Mouse (Mus musculus) stomach, embryonic 15.5 days (tissue): ENCODE measurements around the gene Rgs16. TPM values are rescaled to one million over a fixed set of nuclear protein-coding genes. Genes with fewer than 3 reads are reported as not detected.
"Not testable (repeated sequence)": the region's sequence is repeated elsewhere in the genome, so short reads cannot be mapped to it uniquely, and the experiment has no call there.

Source experiments
- ATAC-seq: fragments of 200-750 bp; cut with Nextera tagmentation; 2 replicates; pipeline ENCODE4 v1.8.0; 2017; ENCODE audit warnings: low read depth, moderate number of reproducible peaks, moderate TSS enrichment; ENCODE audit not compliant: insufficient read depth, low FRiP score
- H3K27ac ChIP-seq: fragments of 300-500 bp; sonication (generic); 2 replicates; pipeline ENCODE4 v1.5.1; 2015; ENCODE audit warnings: mild to moderate bottlenecking, inconsistent platforms
- H3K27me3 ChIP-seq: fragments of 300-500 bp; sonication (generic); replicated peaks from 2 replicates; pipeline ENCODE4 v1.6.1; 2015; ENCODE audit warnings: inconsistent platforms
- H3K36me3 ChIP-seq: fragments of 300-500 bp; sonication (generic); 2 replicates; pipeline ENCODE4 v1.6.1; 2015; ENCODE audit warnings: inconsistent platforms
- H3K4me1 ChIP-seq: fragments of 300-500 bp; sonication (generic); 2 replicates; pipeline ENCODE4 v1.6.1; 2015; ENCODE audit warnings: inconsistent platforms
- H3K4me2 ChIP-seq: fragments of 300-500 bp; sonication (generic); 2 replicates; pipeline ENCODE4 v1.6.1; 2015; ENCODE audit warnings: mild to moderate bottlenecking, inconsistent platforms
- H3K4me3 ChIP-seq: fragments of 300-500 bp; sonication (generic); replicated peaks from 2 replicates; pipeline ENCODE4 v1.5.1; 2015; ENCODE audit warnings: inconsistent platforms
- H3K9ac ChIP-seq: fragments of 300-500 bp; sonication (generic); 2 replicates; pipeline ENCODE4 v1.6.1; 2015; ENCODE audit warnings: inconsistent platforms
- H3K9me3 ChIP-seq: fragments of 300-500 bp; sonication (generic); 2 replicates; pipeline ENCODE4 v1.6.1; 2016; ENCODE audit warnings: inconsistent platforms
- WGBS: fragments of 180-500 bp; shearing (Covaris S2); methylation state at CpG from one replicate; pipeline ENCODE4 v1.1.7; 2015; 5-methylcytosine and 5-hydroxymethylcytosine counted together
- polyA plus RNA-seq: library from polyadenylated mRNA; unstranded; fragments of >200 nt; fragmentation: Nextera tagmentation; extraction: Ambion mirVana; gene quantifications from 2 replicates; pipeline ENCODE4 v1.2.1, GENCODE M21; 2015

Rgs16 gene
- polyA plus RNA-seq, 1 experiment from 2014 or later = 4.5 TPM

- Histone ChIP-seq H3K36me3 (no peaks in the 10 kb centered on the region), H3K27ac (no peak overlapping the region), H3K9ac (no peak overlapping the region), H3K4me3 (no peak overlapping the region), H3K9me3 (no peaks in the 10 kb centered on the region), H3K4me1 (no peaks in the 10 kb centered on the region), H3K4me2 (no peak overlapping the region), H3K27me3 (no peaks in the 10 kb centered on the region)
- 62% methylated on average over 8 of the region's 8 CpGs for WGBS
- no peak for ATAC-seq
Observed at GRCm38 (mm10) chr1:153766298-153766697, 26.1 kb downstream of the Rgs16 start.

- no peaks in the 10 kb centered on the region for H3K4me1 ChIP-seq
- 70% methylated on average over 1 of the region's 1 CpGs for WGBS
- H3K4me3 ChIP-seq = no peak overlapping the region
- H3K4me2 ChIP-seq = no peak overlapping the region
- H3K9me3 ChIP-seq = no peaks in the 10 kb centered on the region
- ATAC-seq = no peak
- H3K9ac ChIP-seq = no peak overlapping the region
- H3K27me3 ChIP-seq = no peaks in the 10 kb centered on the region
- no peak overlapping the region for H3K27ac ChIP-seq
- H3K36me3 ChIP-seq = no peaks in the 10 kb centered on the region
Observed at GRCm38 (mm10) chr1:153767281-153767680, 27.1 kb downstream of the Rgs16 start.

- H3K4me3 ChIP-seq = no peak overlapping the region
- 59% methylated on average over 5 of the region's 5 CpGs for WGBS
- no peaks in the 10 kb centered on the region for H3K36me3 ChIP-seq
- no peak overlapping the region for H3K27ac ChIP-seq
- H3K9ac ChIP-seq = no peak overlapping the region
- no peaks in the 10 kb centered on the region for H3K27me3 ChIP-seq
- no peak overlapping the region for H3K4me2 ChIP-seq
- H3K4me1 ChIP-seq = no peaks in the 10 kb centered on the region
- H3K9me3 ChIP-seq = no peaks in the 10 kb centered on the region
- no peak for ATAC-seq
Observed at GRCm38 (mm10) chr1:153768465-153768864, 28.3 kb downstream of the Rgs16 start.

- H3K4me1 ChIP-seq, H3K9ac ChIP-seq, H3K4me3 ChIP-seq, H3K9me3 ChIP-seq, H3K4me2 ChIP-seq, H3K27me3 ChIP-seq, H3K36me3 ChIP-seq: not testable (repeated sequence)
- 0 out of 2 replicates have a peak, but pooled peaks have one; percentile 12 for ATAC-seq
- 55% methylated on average over 6 of the region's 6 CpGs for WGBS
- peak overlapping the region; percentile 23; the same call in 1 of the 2 replicates for H3K27ac ChIP-seq
Observed at GRCm38 (mm10) chr1:153769571-153769970, 29.4 kb downstream of the Rgs16 start.

- H3K4me2 ChIP-seq = no peak overlapping the region
- H3K4me1 ChIP-seq = no peaks in the 10 kb centered on the region
- H3K9ac ChIP-seq = no peak overlapping the region
- H3K27me3 ChIP-seq = no peaks in the 10 kb centered on the region
- no peak overlapping the region for H3K4me3 ChIP-seq
- 58% methylated on average over 10 of the region's 10 CpGs for WGBS
- ATAC-seq = peak; percentile 75
- H3K27ac ChIP-seq = peak overlapping the region; percentile 23; the same call in 1 of the 2 replicates
- H3K9me3 ChIP-seq = no peaks in the 10 kb centered on the region
- H3K36me3 ChIP-seq = no peaks in the 10 kb centered on the region
Observed at GRCm38 (mm10) chr1:153769998-153770775, 30.0 kb downstream of the Rgs16 start.

- no peaks in the 10 kb centered on the region for H3K4me1 ChIP-seq
- no peak for ATAC-seq
- H3K4me2 ChIP-seq = no peak overlapping the region
- H3K9ac ChIP-seq = no peak overlapping the region
- no peak overlapping the region for H3K27ac ChIP-seq
- no peak overlapping the region for H3K4me3 ChIP-seq
- H3K9me3 ChIP-seq = no peaks in the 10 kb centered on the region
- no peaks in the 10 kb centered on the region for H3K36me3 ChIP-seq
- WGBS = 75% methylated on average over 1 of the region's 1 CpGs
- no peaks in the 10 kb centered on the region for H3K27me3 ChIP-seq
Observed at GRCm38 (mm10) chr1:153770776-153771167, 30.6 kb downstream of the Rgs16 start.

GRCm38 (mm10) chr1:153775174-153775573 is 35.0 kb downstream of the Rgs16 start:
- no peak for ATAC-seq

GRCm38 (mm10) chr1:153776257-153776656 is 36.1 kb downstream of the Rgs16 start:
- H3K9me3 ChIP-seq = no peaks in the 10 kb centered on the region
- no peaks in the 10 kb centered on the region for H3K36me3 ChIP-seq
- no peak overlapping the region for H3K9ac ChIP-seq
- 80% methylated on average over 7 of the region's 7 CpGs for WGBS
- H3K4me3 ChIP-seq = no peak overlapping the region
- H3K4me1 ChIP-seq = no peaks in the 10 kb centered on the region
- no peak overlapping the region for H3K4me2 ChIP-seq
- no peak for ATAC-seq
- no peaks in the 10 kb centered on the region for H3K27me3 ChIP-seq
- H3K27ac ChIP-seq = no peak overlapping the region

More at GRCm38 (mm10) chr1:153775174-153775573, 35.0 kb downstream of the Rgs16 start:
- H3K4me1 ChIP-seq = no peaks in the 10 kb centered on the region
- no peaks in the 10 kb centered on the region for H3K27me3 ChIP-seq
- WGBS = 70% methylated on average over 6 of the region's 6 CpGs
- H3K9me3 ChIP-seq = no peaks in the 10 kb centered on the region
- H3K9ac ChIP-seq = no peak overlapping the region
- H3K4me3 ChIP-seq = no peak overlapping the region
- H3K4me2 ChIP-seq = no peak overlapping the region
- no peak overlapping the region for H3K27ac ChIP-seq
- H3K36me3 ChIP-seq = no peaks in the 10 kb centered on the region

- no peak overlapping the region for H3K9ac ChIP-seq
- no peaks in the 10 kb centered on the region for H3K4me1 ChIP-seq
- ATAC-seq = no peak
- no peak overlapping the region for H3K4me2 ChIP-seq
- no peak overlapping the region for H3K4me3 ChIP-seq
- H3K9me3 ChIP-seq = no peaks in the 10 kb centered on the region
- 84% methylated on average over 10 of the region's 10 CpGs for WGBS
- no peaks in the 10 kb centered on the region for H3K27me3 ChIP-seq
- H3K36me3 ChIP-seq = no peaks in the 10 kb centered on the region
- no peak overlapping the region for H3K27ac ChIP-seq
Observed at GRCm38 (mm10) chr1:153778205-153778604, 38.1 kb downstream of the Rgs16 start.

GRCm38 (mm10) chr1:153783339-153783738 is 43.2 kb downstream of the Rgs16 start:
- no peaks in the 10 kb centered on the region for H3K36me3 ChIP-seq
- no peak overlapping the region for H3K4me3 ChIP-seq
- H3K27me3 ChIP-seq = no peaks in the 10 kb centered on the region
- no peak overlapping the region for H3K4me2 ChIP-seq
- no peaks in the 10 kb centered on the region for H3K9me3 ChIP-seq
- 44% methylated on average over 1 of the region's 1 CpGs for WGBS
- no peak overlapping the region for H3K27ac ChIP-seq
- ATAC-seq = no peak
- H3K4me1 ChIP-seq = no peaks in the 10 kb centered on the region
- H3K9ac ChIP-seq = no peak overlapping the region

- no peak for ATAC-seq
- WGBS = 56% methylated on average over 4 of the region's 4 CpGs
Observed at GRCm38 (mm10) chr1:153785608-153786007, 45.5 kb downstream of the Rgs16 start.

GRCm38 (mm10) chr1:153790708-153791107 is 50.6 kb downstream of the Rgs16 start:
- Histone ChIP-seq H3K9me3 (no peaks in the 10 kb centered on the region), H3K27ac (no peak overlapping the region), H3K4me2 (no peak overlapping the region), H3K27me3 (no peaks in the 10 kb centered on the region), H3K9ac (no peak overlapping the region), H3K4me3 (no peak overlapping the region), H3K36me3 (no peaks in the 10 kb centered on the region), H3K4me1 (no peaks in the 10 kb centered on the region)
- no peak for ATAC-seq
- whole genome bisulfite sequencing = 55% methylated on average over 2 of the region's 2 CpGs

More at GRCm38 (mm10) chr1:153785608-153786007, 45.5 kb downstream of the Rgs16 start:
- H3K36me3 ChIP-seq = no peaks in the 10 kb centered on the region
- no peaks in the 10 kb centered on the region for H3K4me1 ChIP-seq
- no peaks in the 10 kb centered on the region for H3K27me3 ChIP-seq
- H3K27ac ChIP-seq = no peak overlapping the region
- H3K9ac ChIP-seq = no peak overlapping the region
- no peaks in the 10 kb centered on the region for H3K9me3 ChIP-seq
- no peak overlapping the region for H3K4me3 ChIP-seq
- H3K4me2 ChIP-seq = no peak overlapping the region
